Mouse (Mus musculus): ENCODE results near the gene Tgfb3.

The Tgfb3 gene

GRCm38 (mm10) chr12:86025480-86025879 lies 53.4 kb downstream of the Tgfb3 start:
- DNase-seq, result no peak

DNA sequence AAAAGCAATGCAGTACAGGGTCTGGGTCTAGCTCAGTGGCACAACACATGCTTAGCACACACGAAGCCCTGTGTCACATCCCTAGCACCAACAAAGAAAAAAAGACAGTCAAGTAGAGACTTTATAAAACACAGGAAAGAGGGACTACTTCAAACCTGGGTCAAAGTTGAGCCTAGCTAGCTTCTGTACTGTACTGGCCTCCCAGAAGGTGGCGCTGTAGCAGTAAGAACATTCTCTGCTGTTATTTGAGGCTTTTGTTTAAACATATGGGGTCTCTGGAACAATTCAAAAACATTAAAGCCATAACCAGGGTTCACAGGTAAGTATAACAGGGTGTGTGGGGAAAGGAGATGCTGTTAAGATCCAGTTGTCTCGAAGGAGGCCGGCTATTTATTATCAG lies 54.4 kb downstream of the Tgfb3 start:
- DNase-seq, result peak; percentile 78

- no peak for DNase-seq
These were observed 55.6 kb downstream of the Tgfb3 start for GRCm38 (mm10) chr12:86023081-86023871.

- DNase-seq, result no peak
These were observed 56.4 kb downstream of the Tgfb3 start for GRCm38 (mm10) chr12:86022282-86022984.

GRCm38 (mm10) chr12:86021583-86021982 lies 57.3 kb downstream of the Tgfb3 start:
- DNase-seq, result no peak

DNA sequence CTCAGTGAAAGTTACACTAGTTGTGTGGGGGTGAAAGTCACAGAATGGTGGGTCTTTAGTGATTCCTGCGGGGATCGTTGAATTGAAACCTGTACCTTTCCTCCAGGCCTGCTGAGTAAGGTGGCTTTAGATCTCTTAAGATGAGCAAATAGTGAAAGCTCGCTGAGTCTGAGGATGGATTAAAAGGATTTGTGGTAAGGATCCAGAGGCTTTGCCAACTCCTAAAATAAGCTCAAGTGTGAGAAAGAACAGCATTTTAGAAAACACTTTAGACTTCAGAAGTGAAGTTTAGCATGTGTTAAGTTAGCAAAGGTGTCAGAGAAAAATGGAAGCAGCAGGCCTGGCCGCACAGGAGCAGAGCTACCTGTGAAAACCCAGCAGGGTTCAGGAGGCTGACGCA lies 61.5 kb downstream of the Tgfb3 start:
- no peak for DNase-seq

DNA sequence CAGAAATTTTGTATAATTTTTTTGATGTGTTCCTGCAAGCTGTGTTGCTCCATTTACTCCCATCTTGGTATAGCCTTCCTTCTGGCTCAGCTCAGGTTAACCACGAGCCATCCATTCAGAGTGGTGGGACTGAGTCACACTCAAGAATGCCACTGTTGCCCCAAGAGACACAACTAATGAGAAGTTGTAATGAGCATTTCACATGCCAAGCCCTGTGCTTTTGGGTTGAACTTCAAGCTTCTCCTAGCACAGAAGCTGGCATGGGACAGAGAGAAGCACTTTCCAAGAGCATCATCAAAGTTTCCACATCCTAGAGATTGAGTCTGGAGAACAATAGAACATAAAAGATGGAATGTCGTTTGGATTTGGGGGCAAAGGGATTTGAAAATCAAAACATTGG lies 63.7 kb downstream of the Tgfb3 start:
- DNase-seq, result no peak

- no peak for DNase-seq
These were observed 64.2 kb downstream of the Tgfb3 start for GRCm38 (mm10) chr12:86014621-86015020.

DNA sequence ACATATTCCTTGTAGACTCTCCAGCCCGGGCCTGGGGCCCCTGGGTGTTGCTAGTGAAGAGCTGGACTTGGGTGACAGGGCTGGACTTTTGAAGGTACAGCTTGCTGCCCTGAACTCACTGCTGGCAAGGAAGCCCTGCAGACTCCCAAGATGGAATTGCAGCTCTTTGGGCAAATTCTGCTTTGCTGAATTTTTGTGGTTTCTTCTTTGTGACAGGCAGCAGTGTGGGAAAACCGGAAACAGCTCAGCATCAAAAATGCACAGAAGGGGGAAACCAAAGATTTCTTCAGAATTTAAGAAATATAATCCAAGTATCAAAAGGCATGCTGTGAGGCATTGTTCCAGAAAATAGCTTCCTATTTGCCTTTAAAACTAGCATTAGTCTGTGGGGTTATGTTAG lies 64.7 kb downstream of the Tgfb3 start:
- DNase-seq, result no peak

GRCm38 (mm10) chr12:86012195-86012594 lies 66.6 kb downstream of the Tgfb3 start:
- no peak for DNase-seq

- DNase-seq, result no peak
These were observed 68.2 kb downstream of the Tgfb3 start for GRCm38 (mm10) chr12:86010656-86011055.

GRCm38 (mm10) chr12:86007377-86007776 lies 71.5 kb downstream of the Tgfb3 start:
- no peak for DNase-seq
